Mouse (Mus musculus) ES-Bruce4 (cell line): ENCODE measurements around the gene Lrrc58.

Experiments
- CTCF ChIP-seq: IDR thresholded peaks from one replicate; pipeline ENCODE4 v1.8.1; 2011; ENCODE audit warnings: low read depth, low read length
- POLR2A ChIP-seq: IDR thresholded peaks from one replicate; pipeline ENCODE4 v1.8.1; 2011; ENCODE audit warnings: low read length; ENCODE audit not compliant: insufficient read depth

DNA sequence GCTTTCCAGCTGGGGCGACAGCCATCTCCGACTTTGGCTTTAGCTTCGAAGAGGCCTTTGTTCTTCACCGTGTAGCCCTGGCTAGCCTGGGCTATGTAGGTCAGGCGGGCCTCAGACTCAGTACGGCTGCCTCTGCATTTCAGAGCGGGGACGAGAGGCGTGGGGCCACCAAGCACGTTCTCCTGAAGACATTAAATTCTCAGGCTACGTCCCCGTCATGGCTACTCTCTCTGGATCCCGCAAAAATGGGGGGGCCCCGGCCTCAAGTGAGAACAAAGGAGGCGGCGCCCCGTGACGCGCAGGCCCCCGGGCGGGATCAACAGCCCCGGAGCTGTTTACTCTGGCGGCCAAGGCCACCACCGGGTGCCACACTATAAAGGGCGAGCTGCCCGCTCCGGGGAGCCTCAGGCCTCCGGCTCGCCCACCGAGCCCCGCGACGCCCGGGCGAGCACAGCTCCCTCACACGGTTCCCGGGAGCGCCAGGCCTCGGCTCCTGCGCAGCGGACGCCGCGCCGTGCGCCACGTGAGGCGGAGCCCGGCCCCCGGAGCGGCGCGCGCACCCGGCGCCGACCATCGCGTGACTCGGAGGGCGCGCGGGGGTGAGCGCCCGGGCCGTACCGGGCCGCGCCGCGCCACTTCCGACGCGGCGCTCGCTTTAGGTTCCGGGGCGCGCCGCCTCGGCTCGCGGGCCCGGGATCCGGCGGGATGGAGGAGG is at the start of gene Lrrc58:
- TF ChIP-seq CTCF (no peak), POLR2A (no peak)
